Comparison of ENCODE assay signal across 9 mouse cellular contexts in genomic region chr1:131060290-131061253, GRCm38 (mm10). TPM values are rescaled to one million over a fixed set of nuclear protein-coding genes. Genes with fewer than 3 reads are reported as not detected.
DNase-seq lines count a peak whose midpoint lies in the region; ATAC-seq and TF ChIP-seq lines count a peak whose summit lies in the region.
"Had no signal": no experiment of that assay in that cellular context is flagged by ENCODE, and none has a peak within 500 bp of the region (broad histone marks: within the 10 kb centered on the region; RNA-seq: fewer than 3 reads in every experiment).

No protein-coding gene starts in this region.

- peaks cover 27% of the 10 kb centered on the region for H3K36me3 ChIP-seq in kidney, embryonic 14.5 days (ENCODE audit: control insufficient read depth, insufficient read depth, low read length)
- peaks cover 19% of the 10 kb centered on the region for H3K36me3 ChIP-seq in forebrain, postnatal 0 days (ENCODE audit: insufficient read depth)

- DNase-seq in kidney, adult 18-20 months = no peak
- peak; percentile 72 for DNase-seq in forebrain, postnatal 0 days
- peak; percentile 37 to 51 for DNase-seq in spleen, postnatal 36 days (ENCODE audit: low spot score in 2 of 2)
- no peak for DNase-seq in layer of hippocampus, adult 9-10 months (ENCODE audit: low spot score)

- no peak overlapping the region for H3K4me2 ChIP-seq in kidney, embryonic 14.5 days (replicated peaks; ENCODE audit: low read depth, low read length)
- H3K4me2 ChIP-seq in forebrain, postnatal 0 days (ENCODE audit: low read depth) = no peak overlapping the region

- H3K4me1 ChIP-seq in kidney, embryonic 14.5 days (ENCODE audit: control insufficient read depth, insufficient read depth, low read length) = peaks cover 32% of the 10 kb centered on the region
- peaks cover 54% of the 10 kb centered on the region for H3K4me1 ChIP-seq in bone marrow macrophage, adult 2 months (ENCODE audit: control insufficient read depth, insufficient read depth, low read length)
- 0 out of 2 replicates have a peak, but pooled peaks cover 6% of the 10 kb centered on the region for H3K4me1 ChIP-seq in forebrain, postnatal 0 days (ENCODE audit: insufficient read depth)

- no peak for TF ChIP-seq POLR2A in bone marrow macrophage, adult 2 months (IDR thresholded peaks at IDR 0.05; ENCODE audit: borderline replicate concordance, low read depth, low read length)

- no peak overlapping the region for H3K27ac ChIP-seq in kidney, embryonic 14.5 days (ENCODE audit: low read depth, low read length)
- no peak overlapping the region for H3K27ac ChIP-seq in bone marrow macrophage, adult 2 months (ENCODE audit: insufficient read depth, low read depth, low read length)
- no peak overlapping the region for H3K27ac ChIP-seq in forebrain, postnatal 0 days (ENCODE audit: low read depth, low read length)
- H3K27ac ChIP-seq: macrophage had no signal

- no peak overlapping the region for H3K4me3 ChIP-seq in kidney, embryonic 14.5 days (ENCODE audit: low read length)
- H3K4me3 ChIP-seq in bone marrow macrophage, adult 2 months (ENCODE audit: insufficient read depth, low read length) = no peak overlapping the region
- no peak overlapping the region for H3K4me3 ChIP-seq in forebrain, postnatal 0 days (ENCODE audit: low read depth, low read length)

- peak; percentile 50 for ATAC-seq in kidney, embryonic 14.5 days (ENCODE audit: low FRiP score, low TSS enrichment)
- peak; percentile 70 for ATAC-seq in forebrain, postnatal 0 days
- peak; percentile 71 for ATAC-seq in inflammation-experienced regulatory T-cells, adult 6 months
- peak; percentile 57 for ATAC-seq in megakaryocyte, adult 5-6 weeks (ENCODE audit: poor library complexity, severe bottlenecking)

- TF ChIP-seq CTCF in bone marrow macrophage, adult 2 months (IDR thresholded peaks at IDR 0.05; ENCODE audit: low read depth, low read length) = peak; percentile 95
- peak; percentile 80 for TF ChIP-seq CTCF in forebrain, postnatal 0 days (IDR thresholded peaks at IDR 0.05; ENCODE audit: low read depth)

- WGBS in kidney, embryonic 14.5 days = 36% methylated on average over 13 of the region's 13 CpGs
- WGBS in forebrain, postnatal 0 days = 71% methylated on average over 13 of the region's 13 CpGs

- no peaks in the 10 kb centered on the region for H3K27me3 ChIP-seq in kidney, embryonic 14.5 days (ENCODE audit: control insufficient read depth, insufficient read depth, low read length)
- no peaks in the 10 kb centered on the region for H3K27me3 ChIP-seq in forebrain, postnatal 0 days (ENCODE audit: insufficient read depth, low read length)

- H3K9me3 ChIP-seq in kidney, embryonic 14.5 days (ENCODE audit: control insufficient read depth, low read length) = no peaks in the 10 kb centered on the region
- H3K9me3 ChIP-seq in forebrain, postnatal 0 days (ENCODE audit: low read length) = no peaks in the 10 kb centered on the region

- H3K9ac ChIP-seq in kidney, embryonic 14.5 days (ENCODE audit: low read depth, low read length) = no peak overlapping the region
- H3K9ac ChIP-seq in forebrain, postnatal 0 days = no peak overlapping the region; the same call in 1 of the 2 replicates

RNA-seq across cellular contexts. Expression of gene Mapkapk2, which starts 37.1 kb away (rescaled TPM):
- 59.9 and 62.8 TPM in 2 replicates for polyA plus RNA-seq in kidney, embryonic 14.5 days (2014; fragmentation: Nextera tagmentation; extraction: Ambion mirVana)
- 265 and 283 TPM in 2 replicates for polyA plus RNA-seq in bone marrow macrophage, adult 2 months (2012; ENCODE audit: insufficient read depth, insufficient read length, missing spikeins)
- 47.9 and 57.3 TPM in 2 replicates for total RNA-seq in forebrain, postnatal 0 days (2014; rRNA removed)
- 18.0 and 18.3 TPM in 2 replicates for polyA plus RNA-seq in forebrain, postnatal 0 days (2015; fragmentation: Nextera tagmentation; extraction: Ambion mirVana)
- polyA plus RNA-seq in inflammation-experienced regulatory T-cells, adult 6 months (2017; shearing (Covaris generic)) = 10 to 100 TPM in 1 of 3 experiments, 1 to 10 TPM in 2; 9.0 to 11.8 (median 9.8) TPM
- 210 and 215 TPM in 2 replicates for total RNA-seq in megakaryocyte, adult 5-6 weeks (2015)
- total RNA-seq in megakaryocyte, adult 5-6 weeks (2017) = 210 and 216 TPM in 2 replicates

RNA-seq across cellular contexts. Expression of gene Il10, which starts 40.9 kb away (rescaled TPM):
- not detected in 2 replicates for polyA plus RNA-seq in kidney, embryonic 14.5 days (2014; fragmentation: Nextera tagmentation; extraction: Ambion mirVana)
- 25.6 and 30.6 TPM in 2 replicates for polyA plus RNA-seq in bone marrow macrophage, adult 2 months (2012; ENCODE audit: insufficient read depth, insufficient read length, missing spikeins)
- total RNA-seq in forebrain, postnatal 0 days (2014; rRNA removed) = 0.15 TPM in 1 of 2 replicates, not detected in the other
- polyA plus RNA-seq in forebrain, postnatal 0 days (2015; fragmentation: Nextera tagmentation; extraction: Ambion mirVana) = not detected in 2 replicates
- polyA plus RNA-seq in inflammation-experienced regulatory T-cells, adult 6 months (2017; shearing (Covaris generic)) = 10 to 100 TPM in 1 of 3 experiments, 1 to 10 TPM in 2; 7.5 to 13.6 (median 8.0) TPM
- total RNA-seq in megakaryocyte, adult 5-6 weeks (2015) = not detected in 2 replicates
- total RNA-seq in megakaryocyte, adult 5-6 weeks (2017) = 0.49 TPM in 1 of 2 replicates, not detected in the other

Comparison
In these comparisons a context has a peak if more than half of its experiments do, and no peak if none do; other contexts are left out.
1. DNase-seq: peak in forebrain, postnatal 0 days (single experiment) and spleen, postnatal 36 days (2 of 2); none in kidney, adult 18-20 months (single experiment) and layer of hippocampus, adult 9-10 months (single experiment).
2. Peak in every context shown above with its lines, with median percentiles within 50 percentile points of each other: ATAC-seq.